Mouse (Mus musculus): ENCODE measurements at regions not wholly inside any gene's neighbourhood (a gene's known extent, or its start where the extent isn't known, plus 50 kb on each side); places are given as distances from the start of the nearest gene placed in this dataset.
A peak's percentile ranks its signal among the peaks of the same experiment; 100 is the strongest.

DNA sequence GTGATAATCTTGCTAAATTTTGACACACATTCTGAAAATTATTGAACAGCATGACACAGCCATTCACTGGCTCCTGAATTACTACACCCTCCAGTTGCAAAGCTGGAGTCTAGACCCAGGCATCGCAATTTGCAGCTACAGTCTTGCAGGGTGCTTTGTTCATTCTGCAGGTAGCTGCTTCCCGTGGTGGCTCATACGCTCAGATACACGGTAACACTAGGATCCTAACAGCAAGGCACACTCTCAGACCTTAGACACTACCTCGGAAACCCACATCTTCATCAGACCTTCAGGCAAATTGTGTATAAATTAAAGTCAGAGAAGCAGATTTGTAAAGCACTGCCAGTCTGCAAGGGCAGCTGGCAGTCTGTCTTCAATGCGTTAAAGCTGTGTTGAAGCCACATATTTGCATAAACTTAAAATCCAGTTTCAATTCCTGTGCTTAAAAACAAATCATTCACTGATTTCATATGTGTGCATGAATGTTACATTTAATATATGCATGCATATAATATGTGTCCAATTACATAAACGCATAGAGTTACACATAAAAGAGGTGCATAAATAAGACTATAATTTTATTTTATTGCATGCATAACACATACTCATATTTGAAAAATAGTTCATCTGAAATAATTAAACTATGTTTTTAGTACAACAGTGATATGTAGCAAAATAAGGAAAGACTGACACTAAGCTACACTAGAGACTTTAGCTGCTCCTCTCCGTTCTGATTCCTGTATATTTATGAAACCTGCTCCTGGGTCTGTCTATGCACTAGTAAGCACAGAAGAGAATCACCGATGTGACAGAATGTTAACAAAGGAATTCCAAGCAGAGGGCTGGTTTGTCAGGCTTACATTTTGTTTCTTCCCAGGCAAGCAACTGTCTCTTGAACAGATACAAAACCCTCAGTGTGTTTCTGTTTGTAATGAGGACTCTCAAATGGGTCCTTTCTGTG lies 227.5 kb upstream of the Itga1 start:
- peak; percentile 59 for DNase-seq (ENCODE audit: low read depth)
- TF ChIP-seq POLR2A (IDR thresholded peaks at IDR 0.05; ENCODE audit: borderline replicate concordance, extremely low read depth, insufficient read depth, insufficient read length, poor library complexity, severe bottlenecking), result no peak
- TF ChIP-seq CTCF (IDR thresholded peaks at IDR 0.05; ENCODE audit: borderline replicate concordance, extremely low read depth, insufficient read depth, insufficient read length), result no peak

DNA sequence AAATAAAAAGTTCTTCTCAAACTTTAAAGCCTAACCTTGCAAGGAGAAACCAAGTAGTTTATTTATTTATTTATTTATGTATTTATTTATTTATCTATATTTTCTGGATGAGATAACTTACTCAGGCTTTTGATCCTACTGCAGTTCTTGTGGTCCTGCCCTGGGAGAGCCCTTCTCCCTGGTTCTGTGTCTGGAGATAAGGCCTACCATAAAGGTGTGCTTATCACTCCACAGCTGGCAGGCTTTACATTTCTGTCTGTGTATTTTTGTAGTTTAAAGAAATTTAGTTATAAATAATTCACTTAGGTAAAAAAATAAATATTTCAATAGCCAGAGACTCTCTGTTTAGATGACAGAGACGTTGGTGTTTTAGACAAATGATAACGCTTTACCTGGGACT lies 224.5 kb upstream of the Itga1 start:
- no peak for DNase-seq (ENCODE audit: low read depth)

GRCm38 (mm10) chr13:115316681-115317080 lies 214.9 kb upstream of the Itga1 start:
- DNase-seq (ENCODE audit: low read depth), result no peak
- TF ChIP-seq CTCF (IDR thresholded peaks at IDR 0.05; ENCODE audit: borderline replicate concordance, extremely low read depth, insufficient read depth, insufficient read length) (no peak), POLR2A (IDR thresholded peaks at IDR 0.05; ENCODE audit: borderline replicate concordance, extremely low read depth, insufficient read depth, insufficient read length, poor library complexity, severe bottlenecking) (no peak)

More for the DNA sequence above, 224.5 kb upstream of the Itga1 start:
- TF ChIP-seq CTCF (IDR thresholded peaks at IDR 0.05; ENCODE audit: borderline replicate concordance, extremely low read depth, insufficient read depth, insufficient read length) (no peak), POLR2A (IDR thresholded peaks at IDR 0.05; ENCODE audit: borderline replicate concordance, extremely low read depth, insufficient read depth, insufficient read length, poor library complexity, severe bottlenecking) (no peak)

- no peak for TF ChIP-seq POLR2A (IDR thresholded peaks at IDR 0.05; ENCODE audit: borderline replicate concordance, extremely low read depth, insufficient read depth, insufficient read length, poor library complexity, severe bottlenecking)
- TF ChIP-seq CTCF (IDR thresholded peaks at IDR 0.05; ENCODE audit: borderline replicate concordance, extremely low read depth, insufficient read depth, insufficient read length), result no peak
- DNase-seq (ENCODE audit: low read depth), result no peak
Measured at GRCm38 (mm10) chr13:115308586-115308985, 206.8 kb upstream of the Itga1 start.

DNA sequence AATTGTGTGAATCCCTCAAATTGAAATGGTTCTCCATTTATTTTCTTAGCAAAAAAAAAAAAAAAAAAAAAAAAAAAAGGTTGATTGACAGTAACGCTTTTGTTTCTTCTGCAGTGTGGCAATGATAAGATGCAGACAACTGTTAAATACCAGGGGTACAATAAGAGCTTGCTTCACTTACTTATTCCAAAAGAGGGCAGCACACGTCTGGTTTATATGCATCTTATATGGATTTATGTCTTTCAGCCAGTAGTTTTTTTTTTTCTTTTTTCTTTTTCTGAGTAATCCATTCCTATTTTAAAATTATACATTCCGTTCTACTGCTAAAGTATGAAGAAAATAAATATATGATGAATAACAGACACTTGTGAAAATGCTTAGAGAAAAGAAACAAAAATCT lies 185.6 kb upstream of the Itga1 start:
- peak; percentile 39 for TF ChIP-seq CTCF (IDR thresholded peaks at IDR 0.05; ENCODE audit: borderline replicate concordance, extremely low read depth, insufficient read depth, insufficient read length)
- TF ChIP-seq POLR2A (IDR thresholded peaks at IDR 0.05; ENCODE audit: borderline replicate concordance, extremely low read depth, insufficient read depth, insufficient read length, poor library complexity, severe bottlenecking), result no peak
- peak; percentile 92 for DNase-seq (ENCODE audit: low read depth)

DNA sequence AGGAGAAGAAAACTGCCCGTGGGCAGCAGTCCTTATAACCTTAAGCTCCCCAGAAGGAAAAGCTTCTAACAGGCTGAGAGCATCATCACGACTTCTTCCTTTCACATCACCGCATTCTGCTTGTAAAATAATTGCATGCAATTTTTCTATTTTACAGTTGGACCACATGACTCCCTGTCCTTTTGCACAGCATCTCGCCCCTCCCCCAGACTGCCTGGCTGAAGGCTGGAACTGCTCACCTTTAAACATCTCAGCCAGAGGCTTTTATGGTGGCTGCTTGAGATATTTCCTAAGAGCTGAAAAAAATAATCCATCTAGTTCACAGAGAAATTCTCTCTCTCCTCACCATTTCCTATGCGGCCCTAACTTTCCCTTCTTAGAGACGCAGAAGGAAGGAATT lies 164.4 kb upstream of the Itga1 start:
- DNase-seq (ENCODE audit: low read depth), result peak; percentile 51
- TF ChIP-seq POLR2A (IDR thresholded peaks at IDR 0.05; ENCODE audit: borderline replicate concordance, extremely low read depth, insufficient read depth, insufficient read length, poor library complexity, severe bottlenecking) (no peak), CTCF (IDR thresholded peaks at IDR 0.05; ENCODE audit: borderline replicate concordance, extremely low read depth, insufficient read depth, insufficient read length) (no peak)

- peak; percentile 47 for DNase-seq (ENCODE audit: low read depth)
- no peak for TF ChIP-seq CTCF (IDR thresholded peaks at IDR 0.05; ENCODE audit: borderline replicate concordance, extremely low read depth, insufficient read depth, insufficient read length)
- TF ChIP-seq POLR2A (IDR thresholded peaks at IDR 0.05; ENCODE audit: borderline replicate concordance, extremely low read depth, insufficient read depth, insufficient read length, poor library complexity, severe bottlenecking), result no peak
Measured at GRCm38 (mm10) chr13:115257345-115257744, 155.6 kb upstream of the Itga1 start.

DNA sequence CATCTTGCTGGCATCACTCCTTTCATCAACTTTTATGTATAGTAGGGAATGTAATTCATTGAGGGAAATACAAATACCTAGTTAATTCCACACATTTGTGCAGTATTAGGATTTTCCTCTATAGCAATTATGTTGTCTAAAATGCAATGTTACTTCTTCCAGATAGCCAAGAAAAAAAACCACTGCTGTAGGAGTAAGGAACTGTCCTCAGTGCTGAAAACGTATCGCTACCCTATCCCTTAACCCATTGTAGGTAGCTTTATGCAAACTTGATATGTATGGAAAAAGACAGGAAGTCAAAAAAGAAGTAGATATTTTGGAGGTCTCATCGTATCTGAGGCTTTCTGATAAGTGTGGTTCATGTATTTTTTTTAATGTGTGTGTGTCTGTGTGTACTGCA lies 150.8 kb upstream of the Itga1 start:
- no peak for DNase-seq (ENCODE audit: low read depth)
- no peak for TF ChIP-seq POLR2A (IDR thresholded peaks at IDR 0.05; ENCODE audit: borderline replicate concordance, extremely low read depth, insufficient read depth, insufficient read length, poor library complexity, severe bottlenecking)
- TF ChIP-seq CTCF (IDR thresholded peaks at IDR 0.05; ENCODE audit: borderline replicate concordance, extremely low read depth, insufficient read depth, insufficient read length), result no peak

DNA sequence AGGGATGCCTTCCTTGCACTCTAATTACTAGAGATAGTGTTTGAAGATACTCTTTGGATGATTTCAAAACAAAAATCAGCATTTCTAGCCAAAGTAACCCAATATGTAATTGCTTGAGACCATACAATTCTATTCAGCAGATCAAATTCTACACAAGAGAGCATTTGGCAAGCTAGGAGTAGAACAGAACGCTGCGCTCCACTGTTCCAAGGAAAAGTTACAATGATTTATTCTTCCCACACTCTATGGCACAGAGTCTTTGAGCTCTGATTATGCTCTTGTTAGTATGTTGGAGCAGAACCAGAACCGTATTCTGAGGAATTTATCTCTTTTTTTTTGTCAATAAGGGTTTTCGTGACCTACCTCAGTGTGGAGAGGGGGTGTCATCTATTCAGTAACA lies 130.2 kb upstream of the Itga1 start:
- no peak for DNase-seq (ENCODE audit: low read depth)
- TF ChIP-seq CTCF (IDR thresholded peaks at IDR 0.05; ENCODE audit: borderline replicate concordance, extremely low read depth, insufficient read depth, insufficient read length) (no peak), POLR2A (IDR thresholded peaks at IDR 0.05; ENCODE audit: borderline replicate concordance, extremely low read depth, insufficient read depth, insufficient read length, poor library complexity, severe bottlenecking) (no peak)

DNA sequence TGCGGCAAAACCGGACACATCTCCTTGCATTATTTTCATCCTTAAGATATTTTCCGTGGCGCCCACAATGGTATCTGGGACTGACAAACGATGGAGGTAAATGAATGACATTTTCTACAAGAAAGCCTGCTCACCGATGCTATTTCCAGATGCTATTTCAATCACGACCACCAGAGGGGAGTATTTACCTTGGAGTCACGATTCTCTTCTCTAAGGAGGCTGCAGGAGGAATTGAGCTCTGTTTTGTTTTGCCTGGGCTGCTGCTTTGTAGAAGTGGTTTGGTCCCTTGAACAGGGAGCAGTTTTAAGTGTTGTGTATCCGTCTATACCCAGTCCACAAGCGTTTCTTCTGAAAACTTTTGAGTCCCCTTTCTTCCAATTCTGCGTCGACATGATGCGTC lies 128.7 kb upstream of the Itga1 start:
- DNase-seq (ENCODE audit: low read depth), result peak; percentile 92
- no peak for TF ChIP-seq POLR2A (IDR thresholded peaks at IDR 0.05; ENCODE audit: borderline replicate concordance, extremely low read depth, insufficient read depth, insufficient read length, poor library complexity, severe bottlenecking)
- peak; percentile 80; the same call in 1 of the 2 replicates for TF ChIP-seq CTCF (IDR thresholded peaks at IDR 0.05; ENCODE audit: borderline replicate concordance, extremely low read depth, insufficient read depth, insufficient read length)

DNA sequence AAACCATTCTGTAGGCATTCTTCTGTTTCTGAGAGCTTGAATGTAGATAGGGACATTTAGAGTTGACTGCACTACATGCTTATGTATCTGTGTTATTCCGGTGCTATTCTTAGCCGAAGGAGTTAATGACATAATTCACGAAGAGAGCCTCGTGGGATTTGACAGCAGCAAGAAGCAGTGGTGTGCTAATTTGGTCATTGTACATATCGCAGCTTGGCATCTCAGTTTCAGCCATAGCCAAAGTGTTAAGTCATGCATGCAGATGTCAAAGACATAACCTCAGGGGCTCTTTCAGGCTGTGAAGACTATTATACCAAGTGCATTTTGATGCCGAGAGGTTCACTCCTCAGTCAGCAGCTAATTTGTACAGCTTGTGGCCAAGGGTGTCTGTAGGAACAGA lies 125.1 kb upstream of the Itga1 start:
- peak; percentile 76 for DNase-seq (ENCODE audit: low read depth)
- TF ChIP-seq POLR2A (IDR thresholded peaks at IDR 0.05; ENCODE audit: borderline replicate concordance, extremely low read depth, insufficient read depth, insufficient read length, poor library complexity, severe bottlenecking) (no peak), CTCF (IDR thresholded peaks at IDR 0.05; ENCODE audit: borderline replicate concordance, extremely low read depth, insufficient read depth, insufficient read length) (no peak)

- TF ChIP-seq CTCF (IDR thresholded peaks at IDR 0.05; ENCODE audit: borderline replicate concordance, extremely low read depth, insufficient read depth, insufficient read length) (no peak), POLR2A (IDR thresholded peaks at IDR 0.05; ENCODE audit: borderline replicate concordance, extremely low read depth, insufficient read depth, insufficient read length, poor library complexity, severe bottlenecking) (no peak)
- DNase-seq (ENCODE audit: low read depth), result no peak
Measured at GRCm38 (mm10) chr13:115219701-115220100, 117.9 kb upstream of the Itga1 start.

Data from brain, embryonic 14.5 days (tissue).